8 mouse cellular contexts compared by ENCODE assay signal in the genomic region with DNA sequence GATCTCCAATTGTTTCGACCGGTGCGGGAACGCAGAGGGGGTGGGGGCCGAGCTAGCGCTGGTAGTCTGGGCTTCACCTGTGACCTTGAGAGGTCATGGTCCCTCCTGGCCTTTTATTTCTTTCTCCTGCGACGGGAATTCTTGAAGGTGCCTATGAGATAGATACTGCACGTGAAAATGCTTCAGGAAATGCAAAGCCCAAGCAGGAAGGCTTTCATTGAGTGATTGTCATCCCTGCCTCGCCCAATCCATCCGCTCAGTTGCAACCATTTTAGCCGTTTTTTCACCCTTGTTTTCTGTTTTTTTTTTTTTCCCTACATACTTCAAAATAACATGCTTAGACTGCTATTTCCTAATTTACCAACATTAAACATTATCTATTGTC.
A peak's percentile ranks its signal among the peaks of the same experiment; 100 is the strongest.
DNase-seq lines count a peak whose midpoint lies in the region; ATAC-seq and TF ChIP-seq lines count a peak whose summit lies in the region.

No protein-coding gene starts in this region.

- intact Hi-C loops in heart, postnatal 36 days (cut with DNase I) = loop anchor here (5.0 to 10.0 kb wide), 3 partner anchors 444 to 1576 kb away; no protein-coding TSS in a partner anchor

- no peak for TF ChIP-seq CTCF in E14TG2a.4 (conservative IDR thresholded peaks at IDR 0.05; ENCODE audit: low read length)

- H3K4me2 ChIP-seq in heart, embryonic 11.5 days = peak overlapping the region; percentile 71
- peak overlapping the region; percentile 71 for H3K4me2 ChIP-seq in forebrain, embryonic 12.5 days
- H3K4me2 ChIP-seq in liver, embryonic 12.5 days = peak overlapping the region; percentile 63

- WGBS in heart, embryonic 11.5 days (ENCODE audit: insufficient replicate concordance) = 19% methylated on average over 12 of the region's 12 CpGs
- 14% methylated on average over 12 of the region's 12 CpGs for WGBS in forebrain, embryonic 12.5 days
- WGBS in liver, embryonic 12.5 days (ENCODE audit: insufficient replicate concordance) = 10% methylated on average over 12 of the region's 12 CpGs

- no peaks in the 10 kb centered on the region for H3K36me3 ChIP-seq in heart, embryonic 11.5 days (ENCODE audit: control insufficient read depth, insufficient read depth, low read length)
- H3K36me3 ChIP-seq in E14TG2a.4 (ENCODE audit: insufficient read depth, low read length) = no peaks in the 10 kb centered on the region
- H3K36me3 ChIP-seq in forebrain, embryonic 12.5 days (replicated peaks) = no peaks in the 10 kb centered on the region
- H3K36me3 ChIP-seq in liver, embryonic 12.5 days = no peaks in the 10 kb centered on the region

- ATAC-seq in heart, embryonic 11.5 days (replicated peaks; ENCODE audit: insufficient number of reproducible peaks, low FRiP score, low TSS enrichment) = no peak
- no peak; the same call in 1 of the 2 replicates for ATAC-seq in forebrain, embryonic 12.5 days (ENCODE audit: low FRiP score)
- peak; percentile 2 for ATAC-seq in liver, embryonic 12.5 days

- no peak for DNase-seq in heart, postnatal 36 days
- no peak for DNase-seq in adrenal gland, adult 18-20 months (ENCODE audit: low spot score in 2 of 2)
- no peak for DNase-seq in cerebellum, postnatal 4 days (ENCODE audit: low spot score in 2 of 2)
- DNase-seq in adrenal gland, postnatal 4 days (ENCODE audit: low spot score in 2 of 2) = no peak

- H3K9ac ChIP-seq in heart, embryonic 11.5 days (ENCODE audit: low read depth, low read length) = peak overlapping the region; percentile 66
- peak overlapping the region; percentile 66 for H3K9ac ChIP-seq in forebrain, embryonic 12.5 days
- H3K9ac ChIP-seq in liver, embryonic 12.5 days = no peak overlapping the region

- H3K9me3 ChIP-seq in heart, embryonic 11.5 days (replicated peaks; ENCODE audit: control insufficient read depth, low read length) = no peaks in the 10 kb centered on the region
- peaks cover 6% of the 10 kb centered on the region; the same call in 1 of the 2 replicates for H3K9me3 ChIP-seq in E14TG2a.4 (ENCODE audit: low read length)
- H3K9me3 ChIP-seq in forebrain, embryonic 12.5 days = no peaks in the 10 kb centered on the region
- no peaks in the 10 kb centered on the region for H3K9me3 ChIP-seq in liver, embryonic 12.5 days (replicated peaks)

- peak overlapping the region; percentile 39 for H3K4me3 ChIP-seq in heart, embryonic 11.5 days (ENCODE audit: low read depth, low read length)
- peak overlapping the region; percentile 67 for H3K4me3 ChIP-seq in E14TG2a.4 (replicated peaks; ENCODE audit: low read length)
- peak overlapping the region; percentile 51 for H3K4me3 ChIP-seq in forebrain, embryonic 12.5 days (replicated peaks)
- H3K4me3 ChIP-seq in liver, embryonic 12.5 days = peak overlapping the region; percentile 30

- no peaks in the 10 kb centered on the region for H3K27me3 ChIP-seq in heart, embryonic 11.5 days (ENCODE audit: control insufficient read depth, insufficient read depth, low read length)
- peaks cover 20% of the 10 kb centered on the region for H3K27me3 ChIP-seq in E14TG2a.4 (ENCODE audit: insufficient read depth, low read length)
- H3K27me3 ChIP-seq in forebrain, embryonic 12.5 days = no peaks in the 10 kb centered on the region
- peaks cover 10% of the 10 kb centered on the region for H3K27me3 ChIP-seq in liver, embryonic 12.5 days (replicated peaks)

- H3K27ac ChIP-seq in heart, embryonic 11.5 days (ENCODE audit: low read depth, low read length) = no peak overlapping the region; the same call in 1 of the 2 replicates
- no peak overlapping the region for H3K27ac ChIP-seq in forebrain, embryonic 12.5 days
- no peak overlapping the region for H3K27ac ChIP-seq in liver, embryonic 12.5 days

- no peaks in the 10 kb centered on the region for H3K4me1 ChIP-seq in heart, embryonic 11.5 days (ENCODE audit: control insufficient read depth, insufficient read depth, low read length)
- H3K4me1 ChIP-seq in E14TG2a.4 (replicated peaks; ENCODE audit: low read depth, low read length) = peaks cover 14% of the 10 kb centered on the region
- peaks cover 8% of the 10 kb centered on the region for H3K4me1 ChIP-seq in forebrain, embryonic 12.5 days
- peaks cover 6% of the 10 kb centered on the region; the same call in 1 of the 2 replicates for H3K4me1 ChIP-seq in liver, embryonic 12.5 days
